Mouse (Mus musculus) intestine, embryonic 14.5 days (tissue): ENCODE data around the gene Pcnx2. TPM values are rescaled to one million over a fixed set of nuclear protein-coding genes. Genes with fewer than 3 reads are reported as not detected.

Experiments
- ATAC-seq: fragments of 200-750 bp; cut with Nextera tagmentation; replicated peaks from 2 replicates; pipeline ENCODE4 v1.8.0; 2017; ENCODE audit warnings: low read depth, moderate number of reproducible peaks, moderate TSS enrichment, moderate library complexity; ENCODE audit not compliant: low FRiP score, low TSS enrichment
- DNase-seq: peaks from one replicate; pipeline ENCODE4 v3.0.0-alpha.2; 2018; ENCODE audit warnings: low spot score
- H3K27ac ChIP-seq: fragments of 300-500 bp; sonication (generic); 2 replicates; pipeline ENCODE4 v1.5.1; 2014; ENCODE audit warnings: low read depth, mild to moderate bottlenecking, control low read depth
- H3K27me3 ChIP-seq: fragments of 300-500 bp; sonication (generic); replicated peaks from 2 replicates; pipeline ENCODE4 v1.6.1; 2014; ENCODE audit warnings: low read length, control low read depth; ENCODE audit not compliant: control insufficient read depth, insufficient read depth
- H3K36me3 ChIP-seq: fragments of 300-500 bp; sonication (generic); 2 replicates; pipeline ENCODE4 v1.6.1; 2014; ENCODE audit warnings: low read length, control low read depth; ENCODE audit not compliant: control insufficient read depth, insufficient read depth
- H3K4me1 ChIP-seq: fragments of 300-500 bp; sonication (generic); replicated peaks from 2 replicates; pipeline ENCODE4 v1.6.1; 2014; ENCODE audit warnings: low read length, control low read depth, mixed read lengths; ENCODE audit not compliant: control insufficient read depth, insufficient read depth
- H3K4me2 ChIP-seq: fragments of 300-500 bp; sonication (generic); 2 replicates; pipeline ENCODE4 v1.6.1; 2014; ENCODE audit warnings: low read length
- H3K4me3 ChIP-seq: fragments of 300-500 bp; sonication (generic); 2 replicates; pipeline ENCODE4 v1.5.1; 2014; ENCODE audit warnings: low read depth, low read length, control low read depth, mixed read lengths
- H3K9ac ChIP-seq: fragments of 300-500 bp; sonication (generic); 2 replicates; pipeline ENCODE4 v1.6.1; 2014; ENCODE audit warnings: mild to moderate bottlenecking, low read length
- H3K9me3 ChIP-seq: fragments of 300-500 bp; sonication (generic); 2 replicates; pipeline ENCODE4 v1.6.1; 2016; ENCODE audit warnings: low read length, control low read depth; ENCODE audit not compliant: control insufficient read depth
- WGBS: fragments of 180-500 bp; shearing (Covaris S2); extraction: QIAGEN DNeasy Blood & Tissue Kit; methylation state at CpG from one replicate; pipeline ENCODE4 v1.1.7; 2014; 5-methylcytosine and 5-hydroxymethylcytosine counted together
- polyA plus RNA-seq: library from polyadenylated mRNA; unstranded; fragments of >200 nt; fragmentation: Nextera tagmentation; extraction: Ambion mirVana; gene quantifications from 2 replicates; pipeline ENCODE4 v1.2.1, GENCODE M21; 2014

The Pcnx2 gene
- polyA plus RNA-seq, 1 experiment from 2014 or later: 0.08 TPM

DNA sequence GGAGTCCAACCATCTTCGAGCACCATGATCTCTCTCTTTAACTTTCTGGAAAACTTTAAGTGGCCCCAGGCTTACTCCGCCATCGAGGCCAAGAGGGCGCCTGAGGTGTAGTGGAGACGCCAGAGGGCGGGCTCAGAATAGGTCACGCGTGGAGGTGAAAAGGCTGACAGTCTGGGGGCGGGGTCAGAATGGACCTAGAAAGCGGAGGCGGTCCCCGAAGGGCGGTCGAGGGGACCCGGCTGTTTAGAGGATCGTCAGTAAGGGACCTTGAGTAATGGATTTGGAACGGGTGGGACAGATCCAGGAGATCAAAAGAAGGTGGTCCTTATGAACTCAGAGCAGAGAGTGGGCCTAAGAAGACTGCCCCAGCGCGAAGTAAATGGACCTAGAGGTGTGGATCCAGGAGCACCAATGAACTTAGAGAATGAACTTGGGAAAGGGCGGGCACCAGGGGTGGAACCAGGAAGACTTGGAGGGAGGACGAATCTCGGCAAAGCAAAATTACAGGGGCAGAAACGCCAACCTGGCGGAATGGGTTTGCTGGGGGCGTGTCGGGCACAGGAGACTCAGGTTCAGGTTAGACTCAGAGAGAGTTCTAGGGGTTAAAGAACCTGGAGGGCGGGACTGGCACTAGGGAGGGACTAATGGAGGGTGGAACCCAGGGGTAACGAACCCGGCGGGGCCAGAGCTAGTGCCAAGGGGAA is 11.7 kb upstream of the Pcnx2 start:
- Histone ChIP-seq H3K36me3 (no peaks in the 10 kb centered on the region), H3K9ac (no peak overlapping the region), H3K4me1 (no peaks in the 10 kb centered on the region; the same call in 1 of the 2 replicates), H3K4me3 (peak overlapping the region; percentile 54), H3K27me3 (peaks cover 55% of the 10 kb centered on the region), H3K27ac (no peak overlapping the region), H3K9me3 (no peaks in the 10 kb centered on the region), H3K4me2 (peak overlapping the region; percentile 94)
- WGBS: 4% methylated on average over 30 of the region's 30 CpGs
- ATAC-seq: peak; percentile 90
- no peak for DNase-seq

GRCm38 (mm10) chr8:125907311-125907710 is 9.2 kb upstream of the Pcnx2 start:
- no peaks in the 10 kb centered on the region for H3K36me3 ChIP-seq
- no peaks in the 10 kb centered on the region for H3K9me3 ChIP-seq
- 82% methylated on average over 2 of the region's 2 CpGs for WGBS
- peaks cover 43% of the 10 kb centered on the region for H3K27me3 ChIP-seq
- no peak overlapping the region for H3K4me3 ChIP-seq
- H3K9ac ChIP-seq: no peak overlapping the region
- ATAC-seq: no peak
- no peak overlapping the region for H3K4me2 ChIP-seq
- no peaks in the 10 kb centered on the region; the same call in 1 of the 2 replicates for H3K4me1 ChIP-seq
- no peak overlapping the region for H3K27ac ChIP-seq
- no peak for DNase-seq

DNA sequence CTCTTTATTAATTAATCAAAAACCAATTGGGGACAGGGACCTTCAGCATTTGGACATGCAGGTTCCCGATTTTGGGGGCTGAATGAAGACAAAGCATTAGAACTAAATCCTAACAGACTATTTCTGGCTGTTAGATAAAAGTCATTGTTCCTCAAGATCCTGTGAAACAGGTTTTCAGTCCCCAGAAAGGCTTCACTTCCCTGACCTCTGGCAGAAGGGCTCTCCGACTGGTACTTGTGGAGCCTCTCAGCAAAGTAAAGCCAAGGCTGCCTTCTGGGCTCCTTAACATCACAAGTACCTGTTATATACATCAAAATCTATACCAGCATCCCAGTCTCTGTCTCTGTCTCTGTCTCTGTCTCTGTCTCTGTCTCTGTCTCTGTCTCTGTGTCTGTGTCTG is 7.2 kb upstream of the Pcnx2 start:
- H3K27me3 ChIP-seq: peaks cover 23% of the 10 kb centered on the region

DNA sequence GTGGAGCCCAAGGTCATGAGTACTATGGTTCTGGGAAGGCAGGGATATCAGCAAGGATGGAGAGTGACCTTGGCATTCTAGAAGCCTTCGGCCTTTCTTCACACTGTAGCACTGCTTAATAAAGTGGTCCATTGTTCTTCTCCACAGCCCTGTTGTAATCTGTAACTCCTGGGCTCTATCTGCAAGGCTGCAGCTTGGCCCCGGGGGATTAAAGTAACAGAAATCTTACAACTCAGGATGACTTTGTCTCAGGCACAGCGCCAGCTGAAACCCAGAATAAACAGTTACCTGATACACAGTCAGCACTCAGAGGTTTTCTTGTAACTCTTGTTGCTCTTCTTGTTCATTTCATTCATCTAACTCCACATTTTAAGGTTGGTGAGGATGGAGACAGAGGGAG is 4.4 kb upstream of the Pcnx2 start:
- Histone ChIP-seq H3K4me2 (no peak overlapping the region), H3K27ac (no peak overlapping the region), H3K27me3 (peaks cover 13% of the 10 kb centered on the region), H3K4me3 (no peak overlapping the region), H3K36me3 (no peaks in the 10 kb centered on the region), H3K9ac (no peak overlapping the region), H3K4me1 (peaks cover 3% of the 10 kb centered on the region; the same call in 1 of the 2 replicates), H3K9me3 (no peaks in the 10 kb centered on the region)
- DNase-seq: no peak
- no peak for ATAC-seq
- WGBS: 34% methylated on average over 3 of the region's 3 CpGs

More for the DNA sequence above, 7.2 kb upstream of the Pcnx2 start:
- DNase-seq: no peak
- Histone ChIP-seq H3K4me2 (no peak overlapping the region), H3K4me3 (no peak overlapping the region), H3K36me3 (no peaks in the 10 kb centered on the region), H3K27ac (no peak overlapping the region), H3K9me3 (no peaks in the 10 kb centered on the region), H3K4me1 (no peaks in the 10 kb centered on the region; the same call in 1 of the 2 replicates), H3K9ac (no peak overlapping the region)
- ATAC-seq: no peak
- 66% methylated on average over 2 of the region's 2 CpGs for WGBS

- no peak overlapping the region for H3K9ac ChIP-seq
- peaks cover 3% of the 10 kb centered on the region; the same call in 1 of the 2 replicates for H3K4me1 ChIP-seq
- no peak overlapping the region for H3K4me3 ChIP-seq
- peaks cover 27% of the 10 kb centered on the region for H3K27me3 ChIP-seq
- H3K36me3 ChIP-seq: no peaks in the 10 kb centered on the region
- H3K9me3 ChIP-seq: no peaks in the 10 kb centered on the region
- 25% methylated on average over 2 of the region's 2 CpGs for WGBS
- DNase-seq: no peak
- H3K4me2 ChIP-seq: no peak overlapping the region
- no peak overlapping the region for H3K27ac ChIP-seq
- ATAC-seq: no peak
Observed at GRCm38 (mm10) chr8:125901167-125901566, 3.0 kb upstream of the Pcnx2 start.

DNA sequence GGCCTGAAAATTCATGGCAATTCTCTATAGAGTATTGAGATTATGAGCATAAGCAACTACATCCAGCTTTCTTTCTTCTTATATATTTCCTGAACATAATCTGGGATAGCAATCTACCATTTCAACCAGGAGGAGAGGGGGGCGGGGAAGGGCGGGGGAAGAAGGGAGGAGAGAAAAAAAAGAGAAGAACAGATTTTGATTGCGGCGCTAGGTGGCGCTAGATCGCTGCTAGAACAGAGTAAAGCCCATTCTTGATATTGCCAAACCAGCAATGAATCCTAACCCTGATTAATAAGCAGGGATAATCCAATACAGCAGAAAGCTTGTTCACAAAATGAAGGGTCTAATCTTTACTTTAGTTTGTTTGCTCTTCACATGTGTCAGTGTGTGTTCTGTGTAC is 782 bp upstream of the Pcnx2 start:
- Histone ChIP-seq H3K9ac (no peak overlapping the region), H3K4me3 (no peak overlapping the region), H3K4me2 (no peak overlapping the region), H3K27ac (no peak overlapping the region), H3K27me3 (peaks cover 34% of the 10 kb centered on the region), H3K36me3 (no peaks in the 10 kb centered on the region), H3K9me3 (no peaks in the 10 kb centered on the region), H3K4me1 (peaks cover 3% of the 10 kb centered on the region; the same call in 1 of the 2 replicates)
- peak; percentile 81 for DNase-seq
- WGBS: 2% methylated on average over 6 of the region's 6 CpGs
- ATAC-seq: no peak

DNA sequence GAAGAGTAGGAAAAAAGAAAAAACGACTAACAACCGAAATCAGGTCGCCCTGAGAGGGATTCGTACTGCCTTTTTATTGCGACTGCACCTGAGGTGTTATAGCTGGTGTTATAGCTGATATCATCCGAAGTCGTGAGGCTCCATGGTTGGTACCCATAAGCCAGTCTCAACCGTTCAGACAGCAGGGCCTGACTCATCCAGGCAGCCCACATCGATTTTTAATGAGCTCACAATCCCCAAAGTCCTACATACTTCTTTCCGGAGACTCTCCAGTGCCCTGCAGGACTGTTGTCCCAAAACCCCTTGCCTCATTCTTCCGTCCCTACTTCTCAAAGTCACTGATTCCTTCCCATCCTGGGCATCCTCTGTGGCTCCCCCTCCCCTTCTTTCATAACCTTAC is 729 bp downstream of the Pcnx2 start:
- Histone ChIP-seq H3K9me3 (no peaks in the 10 kb centered on the region), H3K9ac (no peak overlapping the region), H3K27ac (no peak overlapping the region), H3K4me2 (no peak overlapping the region), H3K4me3 (no peak overlapping the region), H3K36me3 (no peaks in the 10 kb centered on the region), H3K4me1 (peaks cover 3% of the 10 kb centered on the region; the same call in 1 of the 2 replicates), H3K27me3 (peaks cover 34% of the 10 kb centered on the region)
- 65% methylated on average over 11 of the region's 11 CpGs for WGBS
- ATAC-seq (no peak), DNase-seq (no peak)

DNA sequence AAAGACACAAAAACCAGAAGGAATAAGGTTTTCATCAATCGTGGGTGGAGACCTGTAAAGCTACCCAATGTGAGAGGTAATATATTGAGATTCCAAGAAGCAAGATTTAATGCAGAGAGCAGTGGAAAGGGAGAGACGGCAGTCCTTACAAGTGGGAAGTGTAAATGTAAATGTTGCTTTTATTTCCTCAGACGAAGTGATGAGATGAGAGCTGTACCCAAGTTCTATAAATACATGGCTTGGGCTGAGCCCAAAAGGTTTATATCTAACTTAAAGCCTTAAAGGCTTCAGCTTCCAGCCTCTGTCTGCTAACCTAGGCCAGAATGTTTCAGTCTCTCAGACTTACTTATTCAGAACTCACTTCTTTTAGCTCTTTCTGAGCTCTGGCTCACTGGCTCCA is 8.2 kb downstream of the Pcnx2 start:
- Histone ChIP-seq H3K27me3 (no peaks in the 10 kb centered on the region), H3K36me3 (no peaks in the 10 kb centered on the region), H3K4me2 (no peak overlapping the region), H3K4me1 (no peaks in the 10 kb centered on the region), H3K9me3 (no peaks in the 10 kb centered on the region), H3K9ac (no peak overlapping the region), H3K27ac (no peak overlapping the region), H3K4me3 (no peak overlapping the region)
- DNase-seq: no peak
- WGBS: 52% methylated on average over 3 of the region's 3 CpGs
- ATAC-seq: no peak

DNA sequence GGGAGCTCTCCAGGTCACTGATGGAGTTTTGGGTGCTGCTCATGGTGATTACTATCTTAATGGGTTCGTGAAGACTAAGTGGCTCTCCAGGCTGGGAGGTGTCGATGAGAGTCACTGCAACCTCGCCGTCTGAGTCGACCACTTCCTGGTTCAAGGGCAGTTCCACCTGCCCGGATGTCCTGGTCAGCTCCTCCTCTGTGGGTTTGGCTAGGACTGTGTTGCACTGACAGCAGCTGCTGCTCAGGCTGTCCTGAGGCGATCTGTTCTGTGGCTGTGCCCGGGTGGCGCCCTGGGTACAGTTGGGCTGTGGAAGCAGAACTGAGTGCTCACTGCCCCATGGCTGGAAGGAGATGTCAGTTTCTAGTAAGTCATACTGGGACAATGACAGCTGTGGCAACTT is 10.6 kb downstream of the Pcnx2 start:
- Histone ChIP-seq H3K9me3 (no peaks in the 10 kb centered on the region), H3K27ac (no peak overlapping the region), H3K4me2 (no peak overlapping the region), H3K36me3 (no peaks in the 10 kb centered on the region), H3K9ac (no peak overlapping the region), H3K4me1 (no peaks in the 10 kb centered on the region), H3K27me3 (no peaks in the 10 kb centered on the region), H3K4me3 (no peak overlapping the region)
- DNase-seq (no peak), ATAC-seq (no peak)
- WGBS: 75% methylated on average over 9 of the region's 9 CpGs
